Mouse (Mus musculus) intestine, embryonic 16.5 days (tissue): ENCODE measurements around the gene Fcgr3. TPM values are rescaled to one million over a fixed set of nuclear protein-coding genes. Genes with fewer than 3 reads are reported as not detected.
A peak's percentile ranks its signal among the peaks of the same experiment; 100 is the strongest.
"Not testable (repeated sequence)": the region's sequence is repeated elsewhere in the genome, so short reads cannot be mapped to it uniquely, and the experiment has no call there.

ENCODE experiments used
- ATAC-seq: fragments of 200-750 bp; cut with Nextera tagmentation; 2 replicates; pipeline ENCODE4 v1.8.0; 2017; ENCODE audit warnings: moderate TSS enrichment, moderate library complexity
- H3K27ac ChIP-seq: fragments of 300-500 bp; sonication (generic); 2 replicates; pipeline ENCODE4 v1.5.1; 2014; ENCODE audit warnings: mild to moderate bottlenecking, low read length
- H3K27me3 ChIP-seq: fragments of 300-500 bp; sonication (generic); replicated peaks from 2 replicates; pipeline ENCODE4 v1.6.1; 2014; ENCODE audit warnings: low read length, control low read depth, mixed read lengths; ENCODE audit not compliant: control insufficient read depth, insufficient read depth
- H3K36me3 ChIP-seq: fragments of 300-500 bp; sonication (generic); 2 replicates; pipeline ENCODE4 v1.6.1; 2014; ENCODE audit warnings: low read length, control low read depth; ENCODE audit not compliant: control insufficient read depth, insufficient read depth
- H3K4me1 ChIP-seq: fragments of 300-500 bp; sonication (generic); 2 replicates; pipeline ENCODE4 v1.6.1; 2014; ENCODE audit warnings: low read length, control low read depth, mixed read lengths; ENCODE audit not compliant: control insufficient read depth, insufficient read depth
- H3K4me2 ChIP-seq: fragments of 300-500 bp; sonication (generic); 2 replicates; pipeline ENCODE4 v1.6.1; 2014; ENCODE audit warnings: low read depth, low read length, control low read depth
- H3K4me3 ChIP-seq: fragments of 300-500 bp; sonication (generic); 2 replicates; pipeline ENCODE4 v1.5.1; 2014; ENCODE audit warnings: mild to moderate bottlenecking, low read length
- H3K9ac ChIP-seq: fragments of 300-500 bp; sonication (generic); 2 replicates; pipeline ENCODE4 v1.6.1; 2014; ENCODE audit warnings: low read depth, low read length
- H3K9me3 ChIP-seq: fragments of 300-500 bp; sonication (generic); 2 replicates; pipeline ENCODE4 v1.6.1; 2016; ENCODE audit warnings: low read length, control low read depth; ENCODE audit not compliant: control insufficient read depth
- WGBS: fragments of 180-500 bp; shearing (Covaris S2); extraction: QIAGEN DNeasy Blood & Tissue Kit; methylation state at CpG from one replicate; pipeline ENCODE4 v1.1.7; 2014; 5-methylcytosine and 5-hydroxymethylcytosine counted together
- polyA plus RNA-seq: library from polyadenylated mRNA; unstranded; fragments of >200 nt; fragmentation: Nextera tagmentation; extraction: Ambion mirVana; gene quantifications from 2 replicates; pipeline ENCODE4 v1.2.1, GENCODE M21; 2015

Gene Fcgr3
- polyA plus RNA-seq: 15.3 and 15.9 TPM in 2 replicates

- WGBS: under 1% methylated on average over 40 of the region's 75 CpGs
- Histone ChIP-seq H3K4me3 (peak within 1 kb of the TSS; percentile 41), H3K4me2 (peak within 1 kb of the TSS; percentile 53), H3K9ac (0 out of 2 replicates have a peak within 1 kb of the TSS, but pooled peaks have one; percentile 10), H3K27me3 (peaks cover 17% of the 10 kb centered on the region)
- not testable (repeated sequence) for H3K9me3 ChIP-seq, H3K4me1 ChIP-seq, H3K36me3 ChIP-seq, H3K27ac ChIP-seq
- peak; percentile 70 for ATAC-seq
These were observed at the start of gene Fcgr3 for GRCm38 (mm10) chr1:171064491-171065242. Gene Fcgr3 (minus strand): TSS chr1:171064935.

GRCm38 (mm10) chr1:171113873-171114299 lies 49.2 kb upstream of the Fcgr3 start, which contains the start of gene Cfap126:
Gene Cfap126 (plus strand): TSS chr1:171113918.
- H3K4me2 ChIP-seq: peak within 1 kb of the TSS; percentile 57
- H3K27ac ChIP-seq: peak within 1 kb of the TSS; percentile 89
- peak; percentile 66 for ATAC-seq
- WGBS: 2% methylated on average over 24 of the region's 24 CpGs
- peak within 1 kb of the TSS; percentile 79 for H3K9ac ChIP-seq
- H3K9me3 ChIP-seq: no peaks in the 10 kb centered on the region
- H3K36me3 ChIP-seq: no peaks in the 10 kb centered on the region
- H3K4me3 ChIP-seq: peak within 1 kb of the TSS; percentile 57
- no peaks in the 10 kb centered on the region for H3K27me3 ChIP-seq
- peaks cover 7% of the 10 kb centered on the region for H3K4me1 ChIP-seq

- no peaks in the 10 kb centered on the region for H3K27me3 ChIP-seq
- H3K4me3 ChIP-seq: no peak overlapping the region
- H3K9me3 ChIP-seq: no peaks in the 10 kb centered on the region
- H3K4me1 ChIP-seq: peaks cover 7% of the 10 kb centered on the region
- WGBS: 68% methylated on average over 4 of the region's 4 CpGs
- H3K27ac ChIP-seq: no peak overlapping the region
- H3K9ac ChIP-seq: no peak overlapping the region
- no peaks in the 10 kb centered on the region for H3K36me3 ChIP-seq
- no peak overlapping the region for H3K4me2 ChIP-seq
- no peak for ATAC-seq
These were observed 48.3 kb upstream of the Fcgr3 start for GRCm38 (mm10) chr1:171112986-171113385.

- H3K4me3 ChIP-seq: peak overlapping the region; percentile 65
- peak overlapping the region; percentile 86 for H3K27ac ChIP-seq
- peak; percentile 26 for ATAC-seq
- H3K4me2 ChIP-seq: peak overlapping the region; percentile 75
- 3% methylated on average over 15 of the region's 15 CpGs for WGBS
- no peaks in the 10 kb centered on the region for H3K36me3 ChIP-seq
- peaks cover 7% of the 10 kb centered on the region for H3K4me1 ChIP-seq
- H3K27me3 ChIP-seq: no peaks in the 10 kb centered on the region
- H3K9ac ChIP-seq: peak overlapping the region; percentile 64
- no peaks in the 10 kb centered on the region for H3K9me3 ChIP-seq
These were observed 47.2 kb upstream of the Fcgr3 start for GRCm38 (mm10) chr1:171111781-171112575.

- Histone ChIP-seq H3K27ac (peak overlapping the region; percentile 86), H3K27me3 (no peaks in the 10 kb centered on the region), H3K4me3 (peak overlapping the region; percentile 65), H3K4me2 (peak overlapping the region; percentile 75), H3K36me3 (no peaks in the 10 kb centered on the region), H3K9ac (peak overlapping the region; percentile 64), H3K9me3 (no peaks in the 10 kb centered on the region), H3K4me1 (peaks cover 7% of the 10 kb centered on the region)
- peak; percentile 88 for ATAC-seq
- WGBS: under 1% methylated on average over 38 of the region's 38 CpGs
These were observed 46.5 kb upstream of the Fcgr3 start for GRCm38 (mm10) chr1:171111020-171111780.

- Histone ChIP-seq H3K9ac (peak overlapping the region; percentile 60), H3K9me3 (no peaks in the 10 kb centered on the region), H3K27me3 (no peaks in the 10 kb centered on the region), H3K36me3 (no peaks in the 10 kb centered on the region), H3K4me3 (peak overlapping the region; percentile 65), H3K4me1 (peaks cover 7% of the 10 kb centered on the region), H3K4me2 (peak overlapping the region; percentile 56), H3K27ac (peak overlapping the region; percentile 73; the same call in 1 of the 2 replicates)
- no peak for ATAC-seq
- 14% methylated on average over 15 of the region's 15 CpGs for WGBS
These were observed 45.9 kb upstream of the Fcgr3 start for GRCm38 (mm10) chr1:171110659-171111019.

- H3K27me3 ChIP-seq: no peaks in the 10 kb centered on the region
- peaks cover 7% of the 10 kb centered on the region for H3K4me1 ChIP-seq
- H3K36me3 ChIP-seq: no peaks in the 10 kb centered on the region
- H3K4me2 ChIP-seq: no peak overlapping the region
- WGBS: 43% methylated on average over 9 of the region's 9 CpGs
- H3K27ac ChIP-seq: no peak overlapping the region
- no peaks in the 10 kb centered on the region for H3K9me3 ChIP-seq
- no peak for ATAC-seq
- H3K4me3 ChIP-seq: no peak overlapping the region
- no peak overlapping the region for H3K9ac ChIP-seq
These were observed 44.9 kb upstream of the Fcgr3 start for GRCm38 (mm10) chr1:171109620-171110019.

- Histone ChIP-seq H3K9me3 (no peaks in the 10 kb centered on the region), H3K27me3 (no peaks in the 10 kb centered on the region), H3K4me2 (no peak overlapping the region), H3K27ac (no peak overlapping the region), H3K9ac (no peak overlapping the region), H3K4me3 (no peak overlapping the region), H3K36me3 (no peaks in the 10 kb centered on the region), H3K4me1 (0 out of 2 replicates have a peak, but pooled peaks cover 6% of the 10 kb centered on the region)
- ATAC-seq: no peak
- 77% methylated on average over 6 of the region's 6 CpGs for WGBS
These were observed 40.5 kb upstream of the Fcgr3 start for GRCm38 (mm10) chr1:171105226-171105625.
